Mouse (Mus musculus): ENCODE data around the gene Zfp846.

DNA sequence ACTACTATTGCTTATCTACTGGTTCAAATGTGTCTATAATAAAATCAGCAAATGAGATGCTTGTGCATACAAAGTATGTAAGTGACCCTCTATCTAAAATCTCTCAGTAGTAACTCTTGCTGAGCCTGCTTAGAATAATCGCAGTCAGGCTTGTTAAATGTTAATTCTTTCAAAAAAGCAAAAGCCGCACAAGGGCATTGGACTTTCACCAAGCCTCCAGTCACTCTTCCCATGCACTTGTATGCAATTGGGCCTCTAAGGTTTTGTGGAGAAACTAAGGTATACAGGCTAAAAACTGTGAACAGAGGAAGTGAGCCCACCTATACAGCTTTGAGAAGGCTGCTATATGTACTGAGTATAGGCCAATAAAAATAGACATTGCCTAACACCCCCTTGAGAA is 4.5 kb upstream of the Zfp846 start:
- TF ChIP-seq GATA1 (IDR thresholded peaks at IDR 0.05; ENCODE audit: borderline replicate concordance, low read length): no peak
- no peak for TF ChIP-seq FLI1 (IDR thresholded peaks at IDR 0.05; ENCODE audit: low read length)
